8 mouse cellular contexts compared by ENCODE assay signal in the genomic region with DNA sequence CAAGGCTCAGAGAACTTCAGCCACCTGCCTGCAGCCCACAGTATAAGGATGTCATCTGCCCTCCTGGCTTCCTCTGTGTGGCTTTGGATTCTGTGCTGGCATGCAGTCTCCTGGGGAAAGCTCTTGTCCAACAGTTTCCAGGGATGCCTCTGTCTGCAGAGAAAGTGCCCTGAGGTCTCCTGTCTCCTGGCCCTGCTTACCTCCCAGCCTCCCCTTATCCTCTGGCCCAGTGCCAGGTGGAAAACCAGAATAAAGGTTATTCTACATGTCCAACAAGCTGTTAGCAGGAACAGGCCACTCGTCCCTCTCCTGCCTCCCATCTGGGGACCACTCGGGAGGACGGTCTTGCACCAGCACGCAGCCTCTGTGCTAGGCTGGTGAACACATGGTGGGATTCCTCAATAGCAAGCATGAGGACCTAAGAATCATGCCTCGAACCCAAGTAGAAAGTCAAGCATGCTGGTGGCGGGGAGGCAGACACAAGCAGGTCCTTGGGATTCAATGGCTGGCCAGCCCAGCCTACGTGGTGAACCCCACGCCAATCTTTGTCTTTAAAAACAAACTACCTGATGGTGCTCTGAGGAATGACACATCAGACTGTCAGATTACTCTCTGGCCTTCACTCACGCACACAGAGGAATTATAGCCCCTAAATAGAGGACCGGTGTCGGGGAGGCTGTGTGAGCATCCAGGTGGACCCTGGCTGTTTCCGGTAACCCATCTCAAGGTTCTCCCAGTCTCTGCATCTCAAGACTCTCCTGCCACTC.
A peak's percentile ranks its signal among the peaks of the same experiment; 100 is the strongest.
DNase-seq lines count a peak whose midpoint lies in the region; ATAC-seq and TF ChIP-seq lines count a peak whose summit lies in the region.

No protein-coding gene starts in this region.

- peak overlapping the region; percentile 74; the same call in 1 of the 2 replicates for H3K27ac ChIP-seq in forebrain, embryonic 10.5 days
- no peak overlapping the region for H3K27ac ChIP-seq in forebrain, embryonic 11.5 days (ENCODE audit: low read depth, low read length)
- H3K27ac ChIP-seq in liver, embryonic 13.5 days: 0 out of 2 replicates have a peak overlapping the region, but pooled peaks have one; percentile 18
- H3K27ac ChIP-seq in embryonic facial prominence, embryonic 14.5 days (replicated peaks; ENCODE audit: low read depth, low read length): peak overlapping the region; percentile 68; the same call in 1 of the 2 replicates
- H3K27ac ChIP-seq in limb, embryonic 14.5 days (replicated peaks; ENCODE audit: low read depth, low read length): 0 out of 2 replicates have a peak overlapping the region, but pooled peaks have one; percentile 1

- no peak for DNase-seq in forebrain, embryonic 10.5 days (ENCODE audit: extremely low spot score, low spot score)
- no peak for DNase-seq in forebrain, embryonic 11.5 days (ENCODE audit: low spot score)
- no peak for DNase-seq in liver, embryonic 13.5 days
- DNase-seq in liver: no peak
- DNase-seq in embryonic facial prominence, embryonic 14.5 days (ENCODE audit: low spot score): no peak
- DNase-seq in limb, embryonic 14.5 days (ENCODE audit: low spot score): no peak
- no peak for DNase-seq in adipocyte (ENCODE audit: low spot score)
- DNase-seq in urinary bladder, postnatal 36 days (ENCODE audit: low spot score in 2 of 2): no peak

- no peak for TF ChIP-seq POLR2A in limb, embryonic 14.5 days (IDR thresholded peaks at IDR 0.05; ENCODE audit: borderline replicate concordance, extremely low read depth, insufficient read depth, insufficient read length)

- 94% methylated on average over 12 of the region's 12 CpGs for WGBS in forebrain, embryonic 10.5 days
- WGBS in forebrain, embryonic 11.5 days: 89% methylated on average over 12 of the region's 12 CpGs
- 73% methylated on average over 12 of the region's 12 CpGs for WGBS in liver, embryonic 13.5 days (ENCODE audit: insufficient replicate concordance)
- 64% methylated on average over 12 of the region's 12 CpGs for WGBS in embryonic facial prominence, embryonic 14.5 days
- WGBS in limb, embryonic 14.5 days: 72% methylated on average over 12 of the region's 12 CpGs

- H3K4me3 ChIP-seq in forebrain, embryonic 10.5 days: no peak overlapping the region
- H3K4me3 ChIP-seq in forebrain, embryonic 11.5 days (ENCODE audit: low read depth, low read length): no peak overlapping the region
- H3K4me3 ChIP-seq in liver, embryonic 13.5 days (replicated peaks): no peak overlapping the region
- H3K4me3 ChIP-seq in embryonic facial prominence, embryonic 14.5 days (ENCODE audit: low read depth, low read length): no peak overlapping the region
- H3K4me3 ChIP-seq in limb, embryonic 14.5 days (replicated peaks; ENCODE audit: low read length): no peak overlapping the region

- H3K4me1 ChIP-seq in forebrain, embryonic 10.5 days: peaks cover 100% of the 10 kb centered on the region
- peaks cover 19% of the 10 kb centered on the region for H3K4me1 ChIP-seq in forebrain, embryonic 11.5 days (replicated peaks; ENCODE audit: control insufficient read depth, insufficient read depth, low read length)
- H3K4me1 ChIP-seq in liver, embryonic 13.5 days (replicated peaks): peaks cover 98% of the 10 kb centered on the region
- peaks cover 78% of the 10 kb centered on the region for H3K4me1 ChIP-seq in embryonic facial prominence, embryonic 14.5 days (ENCODE audit: control insufficient read depth, insufficient read depth, low read length)
- peaks cover 82% of the 10 kb centered on the region for H3K4me1 ChIP-seq in limb, embryonic 14.5 days (ENCODE audit: control insufficient read depth, insufficient read depth, low read length)

- H3K27me3 ChIP-seq in forebrain, embryonic 10.5 days (ENCODE audit: poor library complexity, severe bottlenecking): no peaks in the 10 kb centered on the region
- no peaks in the 10 kb centered on the region for H3K27me3 ChIP-seq in forebrain, embryonic 11.5 days (ENCODE audit: control insufficient read depth, insufficient read depth, low read length)
- no peaks in the 10 kb centered on the region for H3K27me3 ChIP-seq in liver, embryonic 13.5 days
- H3K27me3 ChIP-seq in embryonic facial prominence, embryonic 14.5 days (replicated peaks; ENCODE audit: control insufficient read depth, insufficient read depth, low read length): no peaks in the 10 kb centered on the region
- no peaks in the 10 kb centered on the region for H3K27me3 ChIP-seq in limb, embryonic 14.5 days (ENCODE audit: control insufficient read depth, insufficient read depth, low read length)

- H3K9me3 ChIP-seq in forebrain, embryonic 10.5 days: no peaks in the 10 kb centered on the region
- H3K9me3 ChIP-seq in forebrain, embryonic 11.5 days (ENCODE audit: control insufficient read depth, low read length): no peaks in the 10 kb centered on the region
- no peaks in the 10 kb centered on the region for H3K9me3 ChIP-seq in liver, embryonic 13.5 days (replicated peaks)
- no peaks in the 10 kb centered on the region for H3K9me3 ChIP-seq in embryonic facial prominence, embryonic 14.5 days (ENCODE audit: control insufficient read depth, low read length)
- H3K9me3 ChIP-seq in limb, embryonic 14.5 days (ENCODE audit: control insufficient read depth, low read length): no peaks in the 10 kb centered on the region

- ATAC-seq in forebrain, embryonic 11.5 days (replicated peaks; ENCODE audit: low FRiP score): no peak
- no peak for ATAC-seq in liver, embryonic 13.5 days (ENCODE audit: low read depth)
- no peak for ATAC-seq in embryonic facial prominence, embryonic 14.5 days (ENCODE audit: low read depth)
- no peak for ATAC-seq in limb, embryonic 14.5 days (ENCODE audit: low FRiP score, low read depth)

- H3K36me3 ChIP-seq in forebrain, embryonic 10.5 days (replicated peaks): peaks cover 29% of the 10 kb centered on the region
- no peaks in the 10 kb centered on the region for H3K36me3 ChIP-seq in forebrain, embryonic 11.5 days (ENCODE audit: control insufficient read depth, insufficient read depth, low read length)
- no peaks in the 10 kb centered on the region for H3K36me3 ChIP-seq in liver, embryonic 13.5 days
- peaks cover 3% of the 10 kb centered on the region; the same call in 1 of the 2 replicates for H3K36me3 ChIP-seq in embryonic facial prominence, embryonic 14.5 days (ENCODE audit: control insufficient read depth, insufficient read depth, low read length)
- peaks cover 6% of the 10 kb centered on the region; the same call in 1 of the 2 replicates for H3K36me3 ChIP-seq in limb, embryonic 14.5 days (ENCODE audit: control insufficient read depth, insufficient read depth, low read length)

- H3K9ac ChIP-seq in forebrain, embryonic 11.5 days (ENCODE audit: low read length): no peak overlapping the region
- H3K9ac ChIP-seq in liver, embryonic 13.5 days: no peak overlapping the region
- no peak overlapping the region for H3K9ac ChIP-seq in embryonic facial prominence, embryonic 14.5 days (ENCODE audit: low read depth, low read length)
- H3K9ac ChIP-seq in limb, embryonic 14.5 days (ENCODE audit: low read depth, low read length, severe bottlenecking): no peak overlapping the region

- no peak overlapping the region for H3K4me2 ChIP-seq in forebrain, embryonic 11.5 days (ENCODE audit: low read depth, low read length, severe bottlenecking)
- no peak overlapping the region for H3K4me2 ChIP-seq in liver, embryonic 13.5 days
- H3K4me2 ChIP-seq in embryonic facial prominence, embryonic 14.5 days (ENCODE audit: low read depth, low read length): no peak overlapping the region; the same call in 1 of the 2 replicates
- H3K4me2 ChIP-seq in limb, embryonic 14.5 days (replicated peaks; ENCODE audit: low read depth, low read length, severe bottlenecking): no peak overlapping the region
